Mouse (Mus musculus) spleen, adult 2 months (tissue): ENCODE measurements around the gene Ctnna3. TPM values are rescaled to one million over a fixed set of nuclear protein-coding genes. Genes with fewer than 3 reads are reported as not detected.

Experiments
- DNase-seq, 2 experiments: peaks; one replicate each; pipeline versions ENCODE4 v3.0.0 to v3.0.0-alpha.2; 2012 to 2021; ENCODE audit warnings: low spot score in 2 of 2, low read depth in 1 of 2
- H3K27ac ChIP-seq: fragments of 200-500 bp; 2 replicates; pipeline ENCODE4 v1.5.1; 2012; ENCODE audit warnings: low read length, inconsistent platforms; ENCODE audit not compliant: insufficient read depth
- H3K27me3 ChIP-seq: fragments of 200-500 bp; 2 replicates; pipeline ENCODE4 v1.6.1; 2012; ENCODE audit warnings: mild to moderate bottlenecking, moderate library complexity, low read length, inconsistent platforms; ENCODE audit not compliant: control insufficient read depth, insufficient read depth
- H3K36me3 ChIP-seq: fragments of 200-500 bp; 2 replicates; pipeline ENCODE4 v1.6.1; 2012; ENCODE audit warnings: mild to moderate bottlenecking, low read length, inconsistent platforms; ENCODE audit not compliant: control insufficient read depth, insufficient read depth
- H3K4me1 ChIP-seq: fragments of 200-500 bp; 2 replicates; pipeline ENCODE4 v1.6.1; 2011; ENCODE audit warnings: inconsistent platforms; ENCODE audit not compliant: control insufficient read depth, insufficient read depth, insufficient read length
- H3K4me3 ChIP-seq: fragments of 200-500 bp; 2 replicates; pipeline ENCODE4 v1.5.1; 2011; ENCODE audit warnings: mild to moderate bottlenecking, inconsistent platforms; ENCODE audit not compliant: insufficient read depth, insufficient read length; ENCODE audit errors: extremely low read depth
- CTCF ChIP-seq: fragments of 200-500 bp; IDR thresholded peaks from 2 replicates; pipeline ENCODE4 v1.5.1; 2011; ENCODE audit warnings: mild to moderate bottlenecking, inconsistent platforms; ENCODE audit not compliant: insufficient read depth, insufficient read length, insufficient replicate concordance; ENCODE audit errors: extremely low read depth
- POLR2A ChIP-seq: fragments of 200-500 bp; IDR thresholded peaks from 2 replicates; pipeline ENCODE4 v1.6.1; 2011; ENCODE audit warnings: low read depth, low read length, inconsistent platforms
- WGBS: fragments of 180-500 bp; shearing (Covaris S2); methylation state at CpG from one replicate; pipeline ENCODE4 v1.1.7; 2018; 5-methylcytosine and 5-hydroxymethylcytosine counted together
- polyA plus RNA-seq: library from polyadenylated mRNA; depleted of rRNA; stranded (reverse); fragments of >200 nt; gene quantifications from 2 replicates; pipeline ENCODE4 v1.2.3, GENCODE M21; 2012

Ctnna3 gene
- polyA plus RNA-seq, 1 experiment = 0.07 TPM

GRCm38 (mm10) chr10:63954308-63954930, 524.5 kb downstream of the Ctnna3 start:
- H3K4me1 ChIP-seq = no peaks in the 10 kb centered on the region

GRCm38 (mm10) chr10:63972300-63972699, 542.4 kb downstream of the Ctnna3 start:
- Histone ChIP-seq H3K27me3 (no peaks in the 10 kb centered on the region), H3K36me3 (no peaks in the 10 kb centered on the region), H3K4me1 (no peaks in the 10 kb centered on the region), H3K27ac (no peak overlapping the region), H3K4me3 (no peak overlapping the region)
- DNase-seq = no peak
- 87% methylated on average over 2 of the region's 2 CpGs for WGBS
- TF ChIP-seq CTCF (no peak), POLR2A (no peak)

More at GRCm38 (mm10) chr10:63954308-63954930, 524.5 kb downstream of the Ctnna3 start:
- WGBS = 35% methylated on average over 6 of the region's 7 CpGs
- no peak for DNase-seq
- Histone ChIP-seq H3K36me3 (no peaks in the 10 kb centered on the region), H3K27me3 (no peaks in the 10 kb centered on the region), H3K27ac (no peak overlapping the region), H3K4me3 (no peak overlapping the region)
- no peak for TF ChIP-seq POLR2A
- TF ChIP-seq CTCF = no peak

DNA sequence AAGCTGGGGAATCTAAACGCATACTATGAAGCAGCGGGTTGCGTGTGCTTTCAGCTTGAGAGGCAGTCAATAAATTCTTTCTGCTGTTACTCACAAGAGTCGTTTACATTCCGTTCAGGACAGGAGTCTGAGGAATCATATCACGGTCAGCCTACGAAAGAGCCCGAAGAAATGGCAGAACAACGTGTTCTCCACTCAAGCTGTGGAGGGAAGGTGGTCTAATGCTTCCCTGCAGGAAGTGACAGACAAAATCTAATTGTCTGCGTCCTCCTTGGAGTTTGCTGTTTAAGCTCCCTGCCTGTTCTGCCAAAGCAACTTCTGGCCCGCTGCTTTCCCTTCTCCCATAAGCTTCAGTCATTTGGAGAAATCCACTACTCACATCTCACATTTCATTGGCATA, 548.2 kb downstream of the Ctnna3 start:
- no peak overlapping the region for H3K4me3 ChIP-seq
- H3K27ac ChIP-seq = no peak overlapping the region
- TF ChIP-seq CTCF (no peak), POLR2A (no peak)
- H3K36me3 ChIP-seq = no peaks in the 10 kb centered on the region
- 69% methylated on average over 11 of the region's 11 CpGs for WGBS
- no peak for DNase-seq
- H3K4me1 ChIP-seq = no peaks in the 10 kb centered on the region
- no peaks in the 10 kb centered on the region for H3K27me3 ChIP-seq

- no peaks in the 10 kb centered on the region for H3K36me3 ChIP-seq
- 54% methylated on average over 3 of the region's 3 CpGs for WGBS
- H3K4me3 ChIP-seq = no peak overlapping the region
- H3K27ac ChIP-seq = no peak overlapping the region
- no peak for DNase-seq
- H3K27me3 ChIP-seq = no peaks in the 10 kb centered on the region
- TF ChIP-seq POLR2A (no peak), CTCF (no peak)
- no peaks in the 10 kb centered on the region for H3K4me1 ChIP-seq
Measured at GRCm38 (mm10) chr10:63978535-63978934, 548.6 kb downstream of the Ctnna3 start.

GRCm38 (mm10) chr10:63978969-63979368, 549.1 kb downstream of the Ctnna3 start:
- TF ChIP-seq CTCF (no peak), POLR2A (no peak)
- Histone ChIP-seq H3K36me3 (no peaks in the 10 kb centered on the region), H3K4me1 (no peaks in the 10 kb centered on the region), H3K27me3 (no peaks in the 10 kb centered on the region), H3K27ac (no peak overlapping the region), H3K4me3 (no peak overlapping the region)
- WGBS = 86% methylated on average over 5 of the region's 5 CpGs
- no peak for DNase-seq

GRCm38 (mm10) chr10:63979410-63979809, 549.5 kb downstream of the Ctnna3 start:
- TF ChIP-seq POLR2A (no peak), CTCF (no peak)
- no peak overlapping the region for H3K27ac ChIP-seq
- DNase-seq = no peak
- 94% methylated on average over 2 of the region's 2 CpGs for WGBS
- H3K4me3 ChIP-seq = no peak overlapping the region
- H3K4me1 ChIP-seq = no peaks in the 10 kb centered on the region
- H3K27me3 ChIP-seq = no peaks in the 10 kb centered on the region
- H3K36me3 ChIP-seq = no peaks in the 10 kb centered on the region

GRCm38 (mm10) chr10:63985576-63985975, 555.7 kb downstream of the Ctnna3 start:
- no peak overlapping the region for H3K4me3 ChIP-seq
- no peaks in the 10 kb centered on the region for H3K27me3 ChIP-seq
- no peak for DNase-seq
- H3K4me1 ChIP-seq = no peaks in the 10 kb centered on the region
- no peak overlapping the region for H3K27ac ChIP-seq
- TF ChIP-seq CTCF = no peak
- TF ChIP-seq POLR2A = no peak
- H3K36me3 ChIP-seq = no peaks in the 10 kb centered on the region
- WGBS = 69% methylated on average over 4 of the region's 4 CpGs
